Mouse (Mus musculus): ENCODE measurements around the gene Sema3b.

- no peak for TF ChIP-seq POLR2A (IDR thresholded peaks at IDR 0.05; ENCODE audit: low read depth, low read length)
- TF ChIP-seq CTCF (IDR thresholded peaks at IDR 0.05; ENCODE audit: borderline replicate concordance, insufficient read depth, low read length) = no peak
Measured at GRCm38 (mm10) chr9:107566855-107567254, 42.2 kb downstream of the Sema3b start.
